Mouse (Mus musculus): Measurements from ENCODE around the gene Camkk2. TPM values are rescaled to one million over a fixed set of nuclear protein-coding genes. Genes with fewer than 3 reads are reported as not detected.

Gene Camkk2
- polyA plus RNA-seq, 1 experiment from 2014 or later, result 62.7 TPM

DNA sequence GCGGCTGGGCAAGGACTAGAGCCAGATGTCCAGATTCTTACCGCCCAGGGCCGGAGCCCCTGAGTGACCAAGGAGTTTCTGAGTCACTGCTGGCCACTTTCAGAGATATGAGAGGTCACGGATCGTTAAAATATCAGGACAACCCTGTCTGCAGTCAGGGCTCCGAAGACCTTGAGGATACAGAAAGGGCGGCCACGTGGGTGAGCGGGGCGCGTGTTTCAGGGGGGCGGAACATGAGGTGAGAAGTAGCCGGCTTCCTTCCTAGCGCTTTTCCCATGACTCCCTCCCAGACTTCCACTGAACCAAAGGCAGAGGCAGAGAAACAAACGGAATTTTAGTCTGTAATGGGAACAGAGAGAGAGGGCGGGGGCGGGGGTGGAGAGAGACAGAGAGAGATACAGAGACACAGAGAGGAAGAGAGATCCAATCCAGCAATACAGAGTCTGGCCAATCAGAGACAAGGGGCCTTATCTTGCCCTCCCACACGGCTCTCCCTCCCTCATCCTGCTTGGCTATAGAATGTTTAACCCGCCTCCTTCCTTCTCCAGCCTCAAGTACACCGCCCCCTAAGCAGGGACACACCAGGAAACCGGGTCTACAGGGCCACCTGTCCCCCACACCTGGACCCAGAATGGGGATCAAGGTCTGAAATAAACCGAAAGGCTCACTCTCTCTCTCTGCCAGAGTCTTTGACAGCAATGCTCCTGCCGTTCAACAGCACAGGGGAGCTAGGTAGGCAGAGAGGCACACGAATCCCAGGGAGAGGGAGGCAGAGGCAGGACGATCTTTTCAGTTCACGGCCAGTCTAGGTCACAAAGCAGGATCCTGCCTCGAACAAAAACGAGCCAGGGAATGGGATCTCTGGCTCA is 4.2 kb downstream of the Camkk2 start:
- no peak overlapping the region for H3K9ac ChIP-seq (replicated peaks; ENCODE audit: low read depth, low read length)
- WGBS, result 81% methylated on average over 28 of the region's 28 CpGs
- H3K4me3 ChIP-seq (ENCODE audit: low read depth, low read length), result no peak overlapping the region
- H3K27ac ChIP-seq (ENCODE audit: low read depth, low read length), result no peak overlapping the region
- ATAC-seq (ENCODE audit: low read depth), result no peak
- H3K27me3 ChIP-seq (ENCODE audit: control insufficient read depth, insufficient read depth, low read length), result no peaks in the 10 kb centered on the region
- H3K36me3 ChIP-seq (ENCODE audit: control insufficient read depth, insufficient read depth, low read length), result no peaks in the 10 kb centered on the region
- H3K4me1 ChIP-seq (ENCODE audit: control insufficient read depth, insufficient read depth, low read length), result peaks cover 6% of the 10 kb centered on the region; the same call in 1 of the 2 replicates
- no peak overlapping the region for H3K4me2 ChIP-seq (ENCODE audit: low read depth, low read length)
- no peaks in the 10 kb centered on the region for H3K9me3 ChIP-seq (ENCODE audit: control insufficient read depth, low read length)

DNA sequence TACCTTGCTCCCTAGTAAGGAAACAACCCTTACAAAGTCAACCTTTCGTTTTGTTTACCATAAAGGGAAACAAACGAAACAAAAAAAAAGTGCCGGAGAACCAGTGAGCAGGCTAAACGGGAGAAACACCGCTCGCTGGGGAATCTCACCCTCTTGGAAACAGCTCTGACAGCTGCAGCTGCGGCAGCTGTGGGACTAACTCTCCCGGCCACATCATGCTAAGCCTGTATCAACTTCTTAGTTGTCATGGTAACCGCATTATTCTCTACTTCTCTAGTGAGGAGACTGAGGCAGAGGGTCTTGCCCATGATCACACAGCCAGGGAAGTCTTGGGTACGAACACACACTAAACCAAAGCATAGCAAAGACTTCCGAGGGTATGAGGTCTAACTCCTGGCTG is 5.5 kb downstream of the Camkk2 start:
- Histone ChIP-seq H3K27ac (ENCODE audit: low read depth, low read length) (no peak overlapping the region), H3K9ac (replicated peaks; ENCODE audit: low read depth, low read length) (no peak overlapping the region), H3K4me2 (ENCODE audit: low read depth, low read length) (no peak overlapping the region), H3K27me3 (ENCODE audit: control insufficient read depth, insufficient read depth, low read length) (no peaks in the 10 kb centered on the region), H3K4me3 (ENCODE audit: low read depth, low read length) (no peak overlapping the region), H3K4me1 (ENCODE audit: control insufficient read depth, insufficient read depth, low read length) (peaks cover 6% of the 10 kb centered on the region; the same call in 1 of the 2 replicates), H3K36me3 (ENCODE audit: control insufficient read depth, insufficient read depth, low read length) (no peaks in the 10 kb centered on the region), H3K9me3 (ENCODE audit: control insufficient read depth, low read length) (no peaks in the 10 kb centered on the region)
- ATAC-seq (ENCODE audit: low read depth), result no peak
- WGBS, result 85% methylated on average over 11 of the region's 11 CpGs

DNA sequence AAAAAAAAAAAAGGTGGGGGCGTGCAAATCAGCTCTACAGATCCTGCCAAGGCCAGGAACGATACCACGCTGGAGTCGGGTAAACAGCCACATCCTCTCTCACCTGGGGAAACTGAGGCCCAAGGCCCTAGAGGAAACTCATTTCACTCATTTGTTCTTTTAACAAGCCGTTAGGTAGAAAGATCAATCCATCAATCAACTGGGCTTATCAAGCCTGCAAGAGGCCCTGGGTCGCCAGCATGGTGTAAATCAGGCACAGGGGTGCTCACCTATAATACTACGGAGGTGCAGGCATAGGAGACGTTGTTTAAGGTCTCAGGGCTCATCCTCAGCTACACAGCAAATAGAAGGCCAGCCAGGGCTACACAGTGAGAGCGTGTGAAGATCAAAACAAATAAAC is 7.8 kb downstream of the Camkk2 start:
- no peaks in the 10 kb centered on the region for H3K27me3 ChIP-seq (ENCODE audit: control insufficient read depth, insufficient read depth, low read length)
- 89% methylated on average over 9 of the region's 9 CpGs for WGBS
- no peaks in the 10 kb centered on the region for H3K36me3 ChIP-seq (ENCODE audit: control insufficient read depth, insufficient read depth, low read length)
- H3K4me1 ChIP-seq (ENCODE audit: control insufficient read depth, insufficient read depth, low read length), result peaks cover 6% of the 10 kb centered on the region; the same call in 1 of the 2 replicates
- no peak overlapping the region for H3K4me2 ChIP-seq (ENCODE audit: low read depth, low read length)
- no peaks in the 10 kb centered on the region for H3K9me3 ChIP-seq (ENCODE audit: control insufficient read depth, low read length)
- H3K4me3 ChIP-seq (ENCODE audit: low read depth, low read length), result no peak overlapping the region
- no peak overlapping the region for H3K9ac ChIP-seq (replicated peaks; ENCODE audit: low read depth, low read length)
- no peak for ATAC-seq (ENCODE audit: low read depth)
- no peak overlapping the region for H3K27ac ChIP-seq (ENCODE audit: low read depth, low read length)

- Histone ChIP-seq H3K4me2 (ENCODE audit: low read depth, low read length) (no peak overlapping the region), H3K4me1 (ENCODE audit: control insufficient read depth, insufficient read depth, low read length) (peaks cover 6% of the 10 kb centered on the region; the same call in 1 of the 2 replicates), H3K9me3 (ENCODE audit: control insufficient read depth, low read length) (no peaks in the 10 kb centered on the region), H3K27ac (ENCODE audit: low read depth, low read length) (peak overlapping the region; percentile 28; the same call in 1 of the 2 replicates), H3K9ac (replicated peaks; ENCODE audit: low read depth, low read length) (no peak overlapping the region), H3K27me3 (ENCODE audit: control insufficient read depth, insufficient read depth, low read length) (no peaks in the 10 kb centered on the region), H3K36me3 (ENCODE audit: control insufficient read depth, insufficient read depth, low read length) (no peaks in the 10 kb centered on the region), H3K4me3 (ENCODE audit: low read depth, low read length) (no peak overlapping the region)
- 0 out of 2 replicates have a peak, but pooled peaks have one; percentile 21 for ATAC-seq (ENCODE audit: low read depth)
- 55% methylated on average over 10 of the region's 10 CpGs for WGBS
These were observed 8.4 kb downstream of the Camkk2 start for GRCm38 (mm10) chr5:122770806-122771261.

- H3K27me3 ChIP-seq (ENCODE audit: control insufficient read depth, insufficient read depth, low read length), result no peaks in the 10 kb centered on the region
- no peak for ATAC-seq (ENCODE audit: low read depth)
- H3K9ac ChIP-seq (replicated peaks; ENCODE audit: low read depth, low read length), result no peak overlapping the region
- peak overlapping the region; percentile 28; the same call in 1 of the 2 replicates for H3K27ac ChIP-seq (ENCODE audit: low read depth, low read length)
- H3K4me1 ChIP-seq (ENCODE audit: control insufficient read depth, insufficient read depth, low read length), result peaks cover 6% of the 10 kb centered on the region; the same call in 1 of the 2 replicates
- no peaks in the 10 kb centered on the region for H3K9me3 ChIP-seq (ENCODE audit: control insufficient read depth, low read length)
- H3K36me3 ChIP-seq (ENCODE audit: control insufficient read depth, insufficient read depth, low read length), result no peaks in the 10 kb centered on the region
- no peak overlapping the region for H3K4me2 ChIP-seq (ENCODE audit: low read depth, low read length)
- H3K4me3 ChIP-seq (ENCODE audit: low read depth, low read length), result no peak overlapping the region
- WGBS, result 75% methylated on average over 7 of the region's 7 CpGs
These were observed 8.9 kb downstream of the Camkk2 start for GRCm38 (mm10) chr5:122770304-122770703.

DNA sequence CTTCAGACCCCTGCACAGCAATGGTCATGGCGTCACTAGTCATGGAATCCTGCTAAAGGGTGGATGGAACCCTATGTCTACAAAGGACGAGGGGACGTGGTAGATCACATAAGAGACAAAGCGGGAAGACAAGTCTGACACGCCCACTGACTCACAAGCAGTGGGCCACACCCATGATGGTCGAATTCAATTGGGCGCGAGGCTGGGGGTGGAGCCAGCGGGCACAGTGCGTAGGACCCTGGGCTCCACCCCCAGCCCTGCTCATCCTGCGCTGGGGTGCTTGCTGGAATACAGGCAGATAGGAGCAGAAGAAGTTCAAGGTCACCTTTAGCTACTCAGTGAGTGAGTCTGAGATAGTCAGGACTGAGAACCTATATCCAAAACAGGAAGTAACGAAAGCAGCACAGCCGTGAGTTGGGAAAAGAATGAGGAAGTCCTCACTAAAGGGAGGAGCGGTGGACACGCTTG is 10.1 kb downstream of the Camkk2 start:
- no peak overlapping the region for H3K4me2 ChIP-seq (ENCODE audit: low read depth, low read length)
- H3K9me3 ChIP-seq (ENCODE audit: control insufficient read depth, low read length), result no peaks in the 10 kb centered on the region
- H3K4me1 ChIP-seq (ENCODE audit: control insufficient read depth, insufficient read depth, low read length), result peaks cover 6% of the 10 kb centered on the region; the same call in 1 of the 2 replicates
- no peak for ATAC-seq (ENCODE audit: low read depth)
- 87% methylated on average over 15 of the region's 15 CpGs for WGBS
- H3K27ac ChIP-seq (ENCODE audit: low read depth, low read length), result no peak overlapping the region
- no peaks in the 10 kb centered on the region for H3K36me3 ChIP-seq (ENCODE audit: control insufficient read depth, insufficient read depth, low read length)
- H3K9ac ChIP-seq (replicated peaks; ENCODE audit: low read depth, low read length), result no peak overlapping the region
- H3K27me3 ChIP-seq (ENCODE audit: control insufficient read depth, insufficient read depth, low read length), result no peaks in the 10 kb centered on the region
- no peak overlapping the region for H3K4me3 ChIP-seq (ENCODE audit: low read depth, low read length)

GRCm38 (mm10) chr5:122767283-122767682 is 11.9 kb downstream of the Camkk2 start:
- Histone ChIP-seq H3K36me3 (ENCODE audit: control insufficient read depth, insufficient read depth, low read length) (peaks cover 2% of the 10 kb centered on the region; the same call in 1 of the 2 replicates), H3K9me3 (ENCODE audit: control insufficient read depth, low read length) (no peaks in the 10 kb centered on the region), H3K9ac (replicated peaks; ENCODE audit: low read depth, low read length) (no peak overlapping the region), H3K4me2 (ENCODE audit: low read depth, low read length) (no peak overlapping the region), H3K4me3 (ENCODE audit: low read depth, low read length) (no peak overlapping the region), H3K27ac (ENCODE audit: low read depth, low read length) (no peak overlapping the region), H3K27me3 (ENCODE audit: control insufficient read depth, insufficient read depth, low read length) (no peaks in the 10 kb centered on the region), H3K4me1 (ENCODE audit: control insufficient read depth, insufficient read depth, low read length) (peaks cover 6% of the 10 kb centered on the region; the same call in 1 of the 2 replicates)
- ATAC-seq (ENCODE audit: low read depth), result no peak
- 92% methylated on average over 11 of the region's 11 CpGs for WGBS

GRCm38 (mm10) chr5:122764032-122764464 is 15.2 kb downstream of the Camkk2 start:
- Histone ChIP-seq H3K4me1 (ENCODE audit: control insufficient read depth, insufficient read depth, low read length) (no peaks in the 10 kb centered on the region), H3K4me3 (ENCODE audit: low read depth, low read length) (no peak overlapping the region), H3K9ac (replicated peaks; ENCODE audit: low read depth, low read length) (no peak overlapping the region), H3K27ac (ENCODE audit: low read depth, low read length) (no peak overlapping the region), H3K9me3 (ENCODE audit: control insufficient read depth, low read length) (no peaks in the 10 kb centered on the region), H3K36me3 (ENCODE audit: control insufficient read depth, insufficient read depth, low read length) (peaks cover 7% of the 10 kb centered on the region; the same call in 1 of the 2 replicates), H3K4me2 (ENCODE audit: low read depth, low read length) (no peak overlapping the region), H3K27me3 (ENCODE audit: control insufficient read depth, insufficient read depth, low read length) (no peaks in the 10 kb centered on the region)
- ATAC-seq (ENCODE audit: low read depth), result no peak
- 62% methylated on average over 10 of the region's 10 CpGs for WGBS

All from neural tube, embryonic 14.5 days (tissue).